Mouse (Mus musculus) fat pad, adult 2 months (tissue): ENCODE measurements around the gene Olfr1453.
"Not testable (repeated sequence)": the region's sequence is repeated elsewhere in the genome, so short reads cannot be mapped to it uniquely, and the experiment has no call there.

Source experiments
- DNase-seq: peaks from one replicate; pipeline ENCODE4 v3.0.0-alpha.2; 2011; ENCODE audit warnings: low read depth, low spot score; ENCODE audit errors: extremely low read depth

The Olfr1453 gene

GRCm38 (mm10) chr19:13028227-13028626 lies at the start of gene Olfr1453:
Gene Olfr1453 (minus strand): TSS chr19:13028327.
- DNase-seq, result no peak

- no peak for DNase-seq
These were observed 32.2 kb upstream of the Olfr1453 start, which contains the start of gene Olfr1454 for GRCm38 (mm10) chr19:13060310-13060709. Gene Olfr1454 (plus strand): TSS chr19:13060610.

- no peak for DNase-seq
These were observed 33.4 kb downstream of the Olfr1453 start, which contains the start of gene Olfr1451 for GRCm38 (mm10) chr19:12994714-12995113. Gene Olfr1451 (plus strand): TSS chr19:12995014.

GRCm38 (mm10) chr19:12992316-12992715 lies 35.8 kb downstream of the Olfr1453 start:
- not testable (repeated sequence) for DNase-seq
